Mouse (Mus musculus) CH12.LX (cell line): ENCODE results near the gene Cald1. TPM values are rescaled to one million over a fixed set of nuclear protein-coding genes. Genes with fewer than 3 reads are reported as not detected.
A peak's percentile ranks its signal among the peaks of the same experiment; 100 is the strongest.

Experiments
- DNase-seq: peaks from one replicate; pipeline ENCODE4 v3.0.0-alpha.2; 2013; ENCODE audit errors: extremely low read depth
- H3K27ac ChIP-seq: 2 replicates; pipeline ENCODE4 v1.5.1; 2012; ENCODE audit warnings: low read depth, mild to moderate bottlenecking, control low read depth, moderate library complexity; ENCODE audit not compliant: insufficient read depth
- H3K27me3 ChIP-seq: replicated peaks from 2 replicates; pipeline ENCODE3; 2012; ENCODE audit warnings: inconsistent platforms
- H3K36me3 ChIP-seq, 2 experiments: replicated peaks in 1 of 2; 2 replicates each; pipeline versions ENCODE3 to v1.6.1; 2012; ENCODE audit warnings: inconsistent platforms in 1 of 2, low read length in 1 of 2, mild to moderate bottlenecking in 1 of 2, mixed read lengths in 1 of 2, moderate library complexity in 1 of 2; ENCODE audit not compliant: control insufficient read depth in 1 of 2, insufficient read depth in 1 of 2
- H3K4me1 ChIP-seq, 2 experiments: 2 replicates each; pipeline ENCODE4 v1.6.1; 2012; ENCODE audit warnings: inconsistent platforms in 1 of 2, moderate library complexity in 1 of 2; ENCODE audit not compliant: insufficient read depth in 2 of 2, control insufficient read depth in 1 of 2
- H3K4me2 ChIP-seq: 2 replicates; pipeline ENCODE4 v1.6.1; 2012; ENCODE audit warnings: low read depth, mild to moderate bottlenecking, control low read depth; ENCODE audit not compliant: poor library complexity, insufficient read depth, severe bottlenecking
- H3K4me3 ChIP-seq, 3 experiments: fragments of 150-350 bp in 1 of 3; sonication (generic) in 1 of 3; replicated peaks in 1 of 3; 2 replicates each; pipeline versions ENCODE3 to v1.5.1; 2011 to 2012; ENCODE audit warnings: low read depth in 2 of 3, low read length in 2 of 3, mild to moderate bottlenecking in 2 of 3, moderate library complexity in 2 of 3, control low read depth in 1 of 3, improper control_type of control experiment in 1 of 3, inconsistent platforms in 1 of 3, mixed read lengths in 1 of 3; ENCODE audit not compliant: poor library complexity in 1 of 3
- H3K79me2 ChIP-seq: replicated peaks from 2 replicates; pipeline ENCODE4 v1.6.1; 2012; ENCODE audit warnings: mild to moderate bottlenecking, moderate library complexity; ENCODE audit not compliant: control insufficient read depth, poor library complexity, insufficient read depth, severe bottlenecking; ENCODE audit errors: extremely low read depth
- H3K9ac ChIP-seq: 2 replicates; pipeline ENCODE4 v1.6.1; 2012; ENCODE audit warnings: low read depth, mild to moderate bottlenecking, control low read depth, moderate library complexity; ENCODE audit not compliant: insufficient read depth
- H3K9me3 ChIP-seq: replicated peaks from 2 replicates; pipeline ENCODE3; 2012; ENCODE audit warnings: low read length, inconsistent platforms, mixed read lengths
- BHLHE40 ChIP-seq: IDR thresholded peaks from 2 replicates; pipeline ENCODE4 v1.6.1; 2011; ENCODE audit warnings: mild to moderate bottlenecking, low read depth, low read length, improper control_type of control experiment
- CTCF ChIP-seq, 2 experiments: IDR thresholded peaks in 1 of 2; conservative IDR thresholded peaks in 1 of 2; 2 replicates each; pipeline ENCODE4 v1.5.1; 2011 to 2012; ENCODE audit warnings: low read depth in 2 of 2, low read length in 2 of 2, improper control_type of control experiment in 1 of 2, inconsistent platforms in 1 of 2, mild to moderate bottlenecking in 1 of 2, moderate library complexity in 1 of 2
- EP300 ChIP-seq: IDR thresholded peaks from 2 replicates; pipeline ENCODE4 v1.6.1; 2011; ENCODE audit warnings: low read length, improper control_type of control experiment
- ETS1 ChIP-seq: conservative IDR thresholded peaks from 2 replicates; pipeline ENCODE4 v1.6.1; 2012; ENCODE audit warnings: low read depth, mild to moderate bottlenecking, inconsistent platforms, low read length, improper control_type of control experiment, moderate library complexity
- JUN ChIP-seq: IDR thresholded peaks from 2 replicates; pipeline ENCODE4 v1.6.1; 2011; ENCODE audit warnings: low read depth, mild to moderate bottlenecking, low read length, improper control_type of control experiment, moderate library complexity; ENCODE audit not compliant: insufficient read depth
- MAFK ChIP-seq: IDR thresholded peaks from 2 replicates; pipeline ENCODE4 v1.6.1; 2011; ENCODE audit warnings: low read length, improper control_type of control experiment; ENCODE audit not compliant: insufficient replicate concordance
- MXI1 ChIP-seq: IDR thresholded peaks from 2 replicates; pipeline ENCODE4 v1.6.1; 2011; ENCODE audit warnings: mild to moderate bottlenecking, low read depth, low read length, improper control_type of control experiment
- MYC ChIP-seq: IDR thresholded peaks from 2 replicates; pipeline ENCODE4 v1.6.1; 2011; ENCODE audit warnings: low read depth, mild to moderate bottlenecking, improper control_type of control experiment, low read length
- NELFE ChIP-seq: IDR thresholded peaks from 2 replicates; pipeline ENCODE4 v1.6.1; 2011; ENCODE audit warnings: low read depth, low read length, improper control_type of control experiment
- PAX5 ChIP-seq: IDR thresholded peaks from 2 replicates; pipeline ENCODE4 v1.6.1; 2012; ENCODE audit warnings: low read length, inconsistent platforms, mixed read lengths
- POLR2A ChIP-seq: IDR thresholded peaks from 2 replicates; pipeline ENCODE4 v1.6.1; 2011; ENCODE audit warnings: low read depth, mild to moderate bottlenecking, improper control_type of control experiment, low read length
- POLR2AphosphoS2 ChIP-seq: IDR thresholded peaks from 2 replicates; pipeline ENCODE4 v1.6.1; 2011; ENCODE audit warnings: low read depth, low read length, improper control_type of control experiment
- TCF12 ChIP-seq: IDR thresholded peaks from 2 replicates; pipeline ENCODE4 v1.6.1; 2014; ENCODE audit warnings: low read depth, mild to moderate bottlenecking, inconsistent platforms, low read length, improper control_type of control experiment
- USF1 ChIP-seq: IDR thresholded peaks from 2 replicates; pipeline ENCODE4 v1.6.1; 2014; ENCODE audit warnings: low read depth, mild to moderate bottlenecking, inconsistent platforms, low read length, improper control_type of control experiment
- ZKSCAN1 ChIP-seq: IDR thresholded peaks from 2 replicates; pipeline ENCODE4 v1.6.1; 2012; ENCODE audit warnings: low read depth, inconsistent platforms, low read length, improper control_type of control experiment, borderline replicate concordance
- dilution Hi-C: fragments of 300-500 bp; cut with MboI; formaldehyde crosslinking; loops from 2 replicates; pipeline ENCODE4 v1.14.3; 2020; ENCODE audit warnings: low sequenced_read_pairs; ENCODE audit not compliant: extremely low pct_unique_long_range_greater_than_20kb, extremely low pct_ligation_motif_present
- in situ Hi-C: fragments of 300-500 bp; cut with MboI; formaldehyde crosslinking; loops from 3 replicates; pipeline ENCODE4 v1.14.3; 2019; ENCODE audit warnings: low sequenced_read_pairs, low pct_ligation_motif_present, low pct_unique_long_range_greater_than_20kb, mixed read lengths
- polyA plus RNA-seq: library from polyadenylated mRNA; unstranded; fragments of >175 nt; gene quantifications from 2 replicates; pipeline ENCODE4 v1.2.1, GENCODE M21; 2012; ENCODE audit warnings: low read depth; ENCODE audit not compliant: insufficient read length
- total RNA-seq, 2 experiments: library from RNA; depleted of rRNA; stranded (reverse); fragments of 300-350 nt in 1 of 2; fragments of >200 nt in 1 of 2; gene quantifications; 2 replicates each; pipeline ENCODE4 v1.2.3; 2012 to 2014

The Cald1 gene
- total and polyA plus RNA-seq, 3 experiments: 0.55 to 4.0 (median 1.1) TPM

- no peak overlapping the region for H3K27ac ChIP-seq
- H3K36me3 ChIP-seq: no peaks in the 10 kb centered on the region
- no peak overlapping the region for H3K4me2 ChIP-seq
- H3K27me3 ChIP-seq: no peaks in the 10 kb centered on the region
- peaks cover 0 to 7% of the 10 kb centered on the region in 2 experiments; a peak in 1 of 4 replicates for H3K4me1 ChIP-seq
- no peak for DNase-seq
- peak; percentile 60; the same call in 1 of the 2 replicates for TF ChIP-seq MAFK
- TF ChIP-seq TCF12: no peak
- TF ChIP-seq PAX5: no peak
- TF ChIP-seq POLR2A: no peak
- TF ChIP-seq, all 38 proteins: peak for 1
- in situ Hi-C loops: no loop called here
- Histone ChIP-seq H3K9ac (no peak overlapping the region), H3K4me3 (no peak overlapping the region), H3K79me2 (no peaks in the 10 kb centered on the region), H3K9me3 (no peaks in the 10 kb centered on the region)
- dilution Hi-C loops: no loop called here
Measured at GRCm38 (mm10) chr6:34694096-34694495, 95.8 kb downstream of the Cald1 start.

GRCm38 (mm10) chr6:34703421-34704120 lies 105.3 kb downstream of the Cald1 start:
- H3K79me2 ChIP-seq: no peaks in the 10 kb centered on the region
- H3K4me3 ChIP-seq: no peak overlapping the region
- H3K27ac ChIP-seq: no peak overlapping the region
- dilution Hi-C loops: no loop called here
- H3K4me1 ChIP-seq: 0 out of 4 replicates have a peak, but pooled peaks cover 0 to under 1% of the 10 kb centered on the region in 2 experiments
- in situ Hi-C loops: no loop called here
- no peak overlapping the region for H3K4me2 ChIP-seq
- H3K9ac ChIP-seq: no peak overlapping the region
- no peak for TF ChIP-seq POLR2AphosphoS2
- TF ChIP-seq CTCF (conservative IDR thresholded peaks at IDR 0.05 in 1 of 2, IDR thresholded peaks at IDR 0.05 in 1 of 2; ENCODE audit: low read depth in 2 of 2, low read length in 2 of 2): no peak
- no peak for TF ChIP-seq ZKSCAN1
- peaks cover 16% of the 10 kb centered on the region for H3K9me3 ChIP-seq
- no peaks in the 10 kb centered on the region for H3K36me3 ChIP-seq
- DNase-seq: no peak
- H3K27me3 ChIP-seq: no peaks in the 10 kb centered on the region

- Histone ChIP-seq H3K27ac (no peak overlapping the region), H3K4me1 (peaks cover 2 to 19% of the 10 kb centered on the region in 2 experiments; a peak in 3 of 4 replicates), H3K36me3 (no peaks in the 10 kb centered on the region), H3K27me3 (no peaks in the 10 kb centered on the region), H3K4me3 (no peak overlapping the region), H3K79me2 (no peaks in the 10 kb centered on the region), H3K9ac (no peak overlapping the region), H3K9me3 (peaks cover 16% of the 10 kb centered on the region), H3K4me2 (no peak overlapping the region)
- no peak for TF ChIP-seq EP300
- TF ChIP-seq ETS1: no peak
- TF ChIP-seq NELFE: no peak
- no peak for TF ChIP-seq BHLHE40
- TF ChIP-seq CTCF (conservative IDR thresholded peaks at IDR 0.05 in 1 of 2, IDR thresholded peaks at IDR 0.05 in 1 of 2; ENCODE audit: low read depth in 2 of 2, low read length in 2 of 2): no peak
- no peak for TF ChIP-seq MYC
- no peak for TF ChIP-seq JUN
- no peak for TF ChIP-seq MXI1
- TF ChIP-seq USF1: no peak
- in situ Hi-C loops (no loop called here), dilution Hi-C loops (no loop called here)
- DNase-seq: no peak
Measured at GRCm38 (mm10) chr6:34707521-34707920, 109.2 kb downstream of the Cald1 start.
